Mouse (Mus musculus): ENCODE measurements around the gene Gan. TPM values are rescaled to one million over a fixed set of nuclear protein-coding genes. Genes with fewer than 3 reads are reported as not detected.

The Gan gene
- total RNA-seq, 2 experiments from 2014 or later, result 6.6 to 9.9 TPM

- no peak for ATAC-seq (replicated peaks; ENCODE audit: low FRiP score, low TSS enrichment, poor library complexity, severe bottlenecking)
Observed at GRCm38 (mm10) chr8:117265079-117265478, 107.1 kb downstream of the Gan start.

Other genes with a start within 250 kb of the Gan start
- 45.4 and 48.0 TPM in 2 replicates for gene Cmc2, start 236.7 kb upstream of the Gan start, total RNA-seq (2014; fragmentation: Nextera tagmentation)
- gene Cmc2, start 236.7 kb upstream of the Gan start, total RNA-seq (2017), result 51.6 and 53.3 TPM in 2 replicates
- 48.4 and 59.1 TPM in 2 replicates for gene Cenpn, start 236.4 kb upstream of the Gan start, total RNA-seq (2014; fragmentation: Nextera tagmentation)
- gene Cenpn, start 236.4 kb upstream of the Gan start, total RNA-seq (2017), result 44.1 and 44.8 TPM in 2 replicates
- gene Atmin, start 214.7 kb upstream of the Gan start, total RNA-seq (2014; fragmentation: Nextera tagmentation), result 15.5 and 19.7 TPM in 2 replicates
- 10.9 and 18.4 TPM in 2 replicates for gene Atmin, start 214.7 kb upstream of the Gan start, total RNA-seq (2017)
- 0.64 TPM in 1 of 2 replicates, not detected in the other for gene 1700030J22Rik, start 179.2 kb upstream of the Gan start, total RNA-seq (2014; fragmentation: Nextera tagmentation)
- 0.38 TPM in 1 of 2 replicates, not detected in the other for gene 1700030J22Rik, start 179.2 kb upstream of the Gan start, total RNA-seq (2017)
- gene Gcsh, start 164.6 kb upstream of the Gan start, total RNA-seq (2014; fragmentation: Nextera tagmentation), result 71.7 and 72.1 TPM in 2 replicates
- gene Gcsh, start 164.6 kb upstream of the Gan start, total RNA-seq (2017), result 80.8 and 95.0 TPM in 2 replicates
- 0.42 TPM in 1 of 2 replicates, not detected in the other for gene Pkd1l2, start 75.7 kb upstream of the Gan start, total RNA-seq (2014; fragmentation: Nextera tagmentation)
- gene Pkd1l2, start 75.7 kb upstream of the Gan start, total RNA-seq (2017), result not detected in 2 replicates
- gene Bco1, start 62.3 kb upstream of the Gan start, total RNA-seq (2014; fragmentation: Nextera tagmentation), result 1.8 TPM in 1 of 2 replicates, not detected in the other
- 0.08 and 0.09 TPM in 2 replicates for gene Bco1, start 62.3 kb upstream of the Gan start, total RNA-seq (2017)
- 40.2 and 60.7 TPM in 2 replicates for gene Cmip, start 98.9 kb downstream of the Gan start, total RNA-seq (2014; fragmentation: Nextera tagmentation)
- gene Cmip, start 98.9 kb downstream of the Gan start, total RNA-seq (2017), result 9.3 and 9.6 TPM in 2 replicates